ENCODE assay signal across 9 mouse cellular contexts in the genomic region with DNA sequence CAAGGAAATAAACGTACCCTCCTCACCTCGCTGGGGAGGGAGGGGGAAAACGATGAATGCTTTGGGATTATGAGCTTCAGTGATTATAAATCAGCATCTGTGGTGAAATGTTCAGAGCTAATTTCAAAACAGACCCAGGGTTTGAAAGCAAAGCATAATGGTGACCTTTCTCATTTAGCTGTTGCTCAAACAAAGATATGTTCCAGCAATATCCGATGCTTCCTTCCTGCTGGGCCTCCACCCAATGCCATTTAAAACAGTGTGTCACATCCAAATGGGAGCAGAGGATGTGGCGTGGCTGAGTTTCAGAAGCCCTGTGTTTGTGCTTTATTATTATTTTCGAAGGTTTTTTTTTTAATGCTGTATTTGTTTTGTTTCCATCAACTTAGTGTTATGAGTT. TPM values are rescaled to one million over a fixed set of nuclear protein-coding genes. Genes with fewer than 3 reads are reported as not detected.
DNase-seq lines count a peak whose midpoint lies in the region; ATAC-seq lines count a peak whose summit lies in the region.
"Had no signal": no experiment of that assay in that cellular context is flagged by ENCODE, and none has a peak within 500 bp of the region (broad histone marks: within the 10 kb centered on the region; RNA-seq: fewer than 3 reads in every experiment).

No protein-coding gene starts in this region.

- 0 out of 2 replicates have a peak, but pooled peaks cover 2% of the 10 kb centered on the region for H3K4me1 ChIP-seq in embryonic facial prominence, embryonic 15.5 days
- H3K4me1 ChIP-seq in lung, embryonic 15.5 days: peaks cover 14% of the 10 kb centered on the region; the same call in 1 of the 2 replicates

- H3K4me3 ChIP-seq in embryonic facial prominence, embryonic 15.5 days (replicated peaks): no peak overlapping the region
- no peak overlapping the region for H3K4me3 ChIP-seq in lung, embryonic 15.5 days

- no peaks in the 10 kb centered on the region for H3K36me3 ChIP-seq in embryonic facial prominence, embryonic 15.5 days
- H3K36me3 ChIP-seq in lung, embryonic 15.5 days: no peaks in the 10 kb centered on the region

- 74% methylated on average over 6 of the region's 6 CpGs for WGBS in embryonic facial prominence, embryonic 15.5 days
- 40% methylated on average over 6 of the region's 6 CpGs for WGBS in lung, embryonic 15.5 days

- H3K27me3 ChIP-seq in embryonic facial prominence, embryonic 15.5 days: no peaks in the 10 kb centered on the region
- no peaks in the 10 kb centered on the region for H3K27me3 ChIP-seq in lung, embryonic 15.5 days

- H3K9me3 ChIP-seq in embryonic facial prominence, embryonic 15.5 days (replicated peaks): no peaks in the 10 kb centered on the region
- no peaks in the 10 kb centered on the region for H3K9me3 ChIP-seq in lung, embryonic 15.5 days

- no peak overlapping the region for H3K9ac ChIP-seq in embryonic facial prominence, embryonic 15.5 days
- no peak overlapping the region for H3K9ac ChIP-seq in lung, embryonic 15.5 days

- ATAC-seq in embryonic facial prominence, embryonic 15.5 days (ENCODE audit: insufficient number of reproducible peaks, low FRiP score, low TSS enrichment, low read depth): no peak
- no peak for ATAC-seq in lung, embryonic 15.5 days (ENCODE audit: borderline replicate concordance, extremely low read depth, low FRiP score, low TSS enrichment)
- no peak for ATAC-seq in activated CD4-positive, CD25-positive, alpha-beta regulatory T cell, adult 4 months
- no peak for ATAC-seq in frontal cortex, adult (ENCODE audit: low TSS enrichment)

- H3K27ac ChIP-seq in embryonic facial prominence, embryonic 15.5 days (replicated peaks): 0 out of 2 replicates have a peak overlapping the region, but pooled peaks have one; percentile 12
- peak overlapping the region; percentile 94 for H3K27ac ChIP-seq in lung, embryonic 15.5 days

- H3K4me2 ChIP-seq in embryonic facial prominence, embryonic 15.5 days (replicated peaks): no peak overlapping the region
- no peak overlapping the region for H3K4me2 ChIP-seq in lung, embryonic 15.5 days

- DNase-seq in gastrocnemius, adult 18-20 months (ENCODE audit: low spot score): peak; percentile 51
- no peak for DNase-seq in gastrocnemius, adult 8-10 months (ENCODE audit: low spot score in 2 of 2)
- peak; percentile 34 for DNase-seq in heart, postnatal 4 days
- DNase-seq in embryo, embryonic 11 days: no peak
- DNase-seq: thymus, adult 18-20 months had no signal

RNA-seq across cellular contexts. Expression of gene Arhgap29, which starts 37.1 kb away (rescaled TPM):
- 10 to 100 TPM in 1 of 2 experiments, 1 to 10 TPM in 1; 9.0 to 18.0 TPM for total RNA-seq in gastrocnemius, adult 18-20 months (2021)
- total RNA-seq in gastrocnemius, adult 8-10 months (2022): 10 to 100 TPM in 3 of 4 experiments, 1 to 10 TPM in 1; 8.9 to 12.8 (median 10.7) TPM
- 45.1 and 47.8 TPM in 2 replicates for polyA plus RNA-seq in embryonic facial prominence, embryonic 15.5 days (2015; fragmentation: Nextera tagmentation; extraction: Ambion mirVana)
- 100 to 1,000 TPM; 107 to 114 TPM for total RNA-seq in heart, postnatal 4 days (2021)
- 55.9 and 59.5 TPM in 2 replicates for polyA plus RNA-seq in lung, embryonic 15.5 days (2015; fragmentation: Nextera tagmentation; extraction: Ambion mirVana)
- polyA plus RNA-seq in activated CD4-positive, CD25-positive, alpha-beta regulatory T cell, adult 4 months (2017; shearing (Covaris generic)): under 1 TPM; 0.28 to 0.69 TPM

Comparison
In these comparisons a context has a peak if more than half of its experiments do, and no peak if none do; other contexts are left out.
1. DNase-seq: peak in gastrocnemius, adult 18-20 months (single experiment) and heart, postnatal 4 days (single experiment); none in gastrocnemius, adult 8-10 months (0 of 2) and embryo, embryonic 11 days (single experiment).
2. RNA of gene Arhgap29, which starts 37.1 kb away (total RNA-seq): 107 to 114 TPM in heart, postnatal 4 days; 9.0 to 18.0 TPM in gastrocnemius, adult 18-20 months and 8.9 to 12.8 TPM in gastrocnemius, adult 8-10 months; every median in the first group is over 4 times any median in the second.